Mouse (Mus musculus) testis, adult 2 months (tissue): Measurements from ENCODE around the gene Ttc29. TPM values are rescaled to one million over a fixed set of nuclear protein-coding genes. Genes with fewer than 3 reads are reported as not detected.

Source experiments
- H3K27ac ChIP-seq: fragments of 200-500 bp; 2 replicates; pipeline ENCODE4 v1.5.1; 2012; ENCODE audit warnings: low read depth, low read length; ENCODE audit not compliant: control insufficient read depth, insufficient read depth
- H3K27me3 ChIP-seq: fragments of 200-500 bp; 2 replicates; pipeline ENCODE4 v1.6.1; 2012; ENCODE audit warnings: mild to moderate bottlenecking, low read length, moderate library complexity; ENCODE audit not compliant: control insufficient read depth, insufficient read depth
- H3K36me3 ChIP-seq: fragments of 200-500 bp; 2 replicates; pipeline ENCODE4 v1.6.1; 2012; ENCODE audit warnings: mild to moderate bottlenecking, low read length; ENCODE audit not compliant: control insufficient read depth, insufficient read depth
- H3K4me1 ChIP-seq: fragments of 200-500 bp; 2 replicates; pipeline ENCODE4 v1.6.1; 2012; ENCODE audit warnings: low read length; ENCODE audit not compliant: control insufficient read depth, insufficient read depth
- H3K4me3 ChIP-seq: fragments of 200-500 bp; 2 replicates; pipeline ENCODE4 v1.5.1; 2012; ENCODE audit warnings: low read depth, mild to moderate bottlenecking, low read length, moderate library complexity, mixed read lengths; ENCODE audit not compliant: control insufficient read depth
- CTCF ChIP-seq: fragments of 200-500 bp; IDR thresholded peaks from 2 replicates; pipeline ENCODE4 v1.5.1; 2012; ENCODE audit warnings: low read depth, mild to moderate bottlenecking, inconsistent platforms, low read length, moderate library complexity; ENCODE audit not compliant: control insufficient read depth, insufficient read depth, insufficient replicate concordance
- POLR2A ChIP-seq: fragments of 200-500 bp; IDR thresholded peaks from 2 replicates; pipeline ENCODE4 v1.6.1; 2012; ENCODE audit warnings: low read depth, mild to moderate bottlenecking, inconsistent platforms, low read length, moderate library complexity; ENCODE audit not compliant: control insufficient read depth
- polyA plus RNA-seq: library from polyadenylated mRNA; depleted of rRNA; stranded (reverse); fragments of >200 nt; gene quantifications from 2 replicates; pipeline ENCODE4 v1.2.3, GENCODE M21; 2012

Gene Ttc29
- polyA plus RNA-seq, 1 experiment: 164 TPM

DNA sequence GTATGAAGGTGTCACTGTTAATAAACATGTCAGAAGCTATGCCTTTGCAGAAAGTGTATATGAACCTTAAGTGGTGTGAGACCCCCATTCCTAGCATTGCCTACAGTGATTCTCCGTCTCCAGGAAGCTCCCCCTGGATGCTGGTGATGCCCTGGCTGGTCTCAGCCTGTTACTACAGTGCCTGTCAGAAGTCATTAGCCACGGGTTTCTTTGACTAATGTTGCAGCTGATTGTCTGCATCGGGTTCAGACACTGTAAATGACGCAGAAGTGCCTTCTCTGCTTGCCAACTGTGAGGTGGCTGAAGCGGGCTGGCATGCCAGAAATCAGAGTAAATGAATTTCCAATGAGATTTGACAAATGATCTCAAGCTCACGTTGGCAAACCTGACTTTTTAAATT is 96.4 kb downstream of the Ttc29 start:
- no peak overlapping the region for H3K4me3 ChIP-seq
- no peak overlapping the region for H3K27ac ChIP-seq
- no peaks in the 10 kb centered on the region for H3K27me3 ChIP-seq
- no peaks in the 10 kb centered on the region for H3K36me3 ChIP-seq
- TF ChIP-seq POLR2A (no peak), CTCF (no peak)
- no peaks in the 10 kb centered on the region for H3K4me1 ChIP-seq

DNA sequence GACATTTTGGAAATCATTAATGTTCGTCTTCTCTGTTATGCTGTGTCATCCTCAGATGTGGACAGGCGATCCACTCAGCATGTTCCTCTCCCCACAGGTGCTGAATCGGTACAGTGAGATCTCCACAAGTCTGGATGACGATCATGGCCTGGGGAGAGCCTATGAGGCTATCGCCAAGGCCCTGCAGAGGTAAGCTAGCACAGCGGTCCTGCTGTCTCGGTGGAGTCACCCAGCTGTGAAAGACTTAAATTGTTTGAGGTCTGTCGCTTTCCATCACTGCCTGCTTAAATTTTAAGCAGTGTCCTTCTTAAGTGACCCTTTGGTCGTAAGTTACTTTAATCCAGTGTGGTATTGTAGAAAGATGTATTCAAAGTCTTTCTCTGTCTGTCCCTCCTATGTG is 102.5 kb downstream of the Ttc29 start:
- H3K4me3 ChIP-seq: no peak overlapping the region
- TF ChIP-seq CTCF (no peak), POLR2A (no peak)
- H3K27me3 ChIP-seq: no peaks in the 10 kb centered on the region
- H3K27ac ChIP-seq: no peak overlapping the region
- no peaks in the 10 kb centered on the region for H3K4me1 ChIP-seq
- no peaks in the 10 kb centered on the region for H3K36me3 ChIP-seq

DNA sequence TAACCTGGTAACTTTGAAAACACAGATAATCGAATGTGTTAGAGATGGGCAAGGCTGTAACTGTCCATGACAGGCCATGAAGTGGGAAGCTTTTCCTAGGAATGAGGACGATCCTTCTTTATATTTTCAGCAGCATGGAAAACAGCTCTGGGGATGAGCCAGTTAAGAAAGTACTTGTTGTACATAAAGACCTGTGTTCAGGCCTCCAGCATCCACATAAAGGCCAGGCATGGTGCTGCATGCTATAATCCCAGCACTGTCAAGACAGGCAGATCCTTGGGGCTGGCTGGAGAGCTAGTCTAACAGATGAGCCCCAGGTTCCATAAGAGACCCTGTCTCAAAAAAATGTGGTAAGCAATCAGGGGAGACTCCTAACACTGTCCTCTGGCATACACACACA is 104.6 kb downstream of the Ttc29 start:
- H3K27me3 ChIP-seq: no peaks in the 10 kb centered on the region
- no peak overlapping the region for H3K27ac ChIP-seq
- no peak for TF ChIP-seq CTCF
- no peak for TF ChIP-seq POLR2A

DNA sequence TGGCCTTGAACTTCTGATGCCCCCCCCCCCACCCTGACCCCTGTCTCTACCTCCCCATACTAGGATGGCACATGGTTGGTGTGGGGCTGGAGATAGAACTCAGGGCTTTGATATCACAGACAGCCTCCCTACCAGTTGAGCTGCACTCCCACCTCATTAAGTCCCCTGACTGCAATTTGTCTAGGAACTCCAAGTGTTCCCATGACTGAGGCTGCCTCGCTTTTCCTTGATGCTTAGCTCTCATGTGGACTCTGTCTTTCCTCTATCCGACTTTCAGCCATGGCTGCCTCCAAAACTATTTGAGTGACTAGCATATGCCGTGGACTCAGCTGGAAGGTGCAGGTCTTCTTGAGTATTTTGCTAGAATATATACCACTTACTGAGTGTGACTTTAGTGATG is 110.3 kb downstream of the Ttc29 start:
- TF ChIP-seq CTCF: no peak
- no peak for TF ChIP-seq POLR2A

More for the DNA sequence above, 104.6 kb downstream of the Ttc29 start:
- H3K4me3 ChIP-seq: no peak overlapping the region
- H3K4me1 ChIP-seq: no peaks in the 10 kb centered on the region
- no peaks in the 10 kb centered on the region for H3K36me3 ChIP-seq

GRCm38 (mm10) chr8:78340689-78341529 is 127.8 kb downstream of the Ttc29 start:
- H3K36me3 ChIP-seq: no peaks in the 10 kb centered on the region
- no peaks in the 10 kb centered on the region for H3K4me1 ChIP-seq
- H3K27ac ChIP-seq: no peak overlapping the region
- no peaks in the 10 kb centered on the region for H3K27me3 ChIP-seq
- no peak overlapping the region for H3K4me3 ChIP-seq
- TF ChIP-seq POLR2A: no peak
- no peak for TF ChIP-seq CTCF

More for the DNA sequence above, 110.3 kb downstream of the Ttc29 start:
- Histone ChIP-seq H3K4me1 (no peaks in the 10 kb centered on the region), H3K36me3 (no peaks in the 10 kb centered on the region), H3K27me3 (no peaks in the 10 kb centered on the region), H3K4me3 (no peak overlapping the region), H3K27ac (no peak overlapping the region)

- Histone ChIP-seq H3K36me3 (no peaks in the 10 kb centered on the region), H3K4me1 (no peaks in the 10 kb centered on the region), H3K27ac (no peak overlapping the region), H3K27me3 (no peaks in the 10 kb centered on the region), H3K4me3 (no peak overlapping the region)
- TF ChIP-seq POLR2A (no peak), CTCF (no peak)
Measured at GRCm38 (mm10) chr8:78342151-78342550, 129.1 kb downstream of the Ttc29 start.

DNA sequence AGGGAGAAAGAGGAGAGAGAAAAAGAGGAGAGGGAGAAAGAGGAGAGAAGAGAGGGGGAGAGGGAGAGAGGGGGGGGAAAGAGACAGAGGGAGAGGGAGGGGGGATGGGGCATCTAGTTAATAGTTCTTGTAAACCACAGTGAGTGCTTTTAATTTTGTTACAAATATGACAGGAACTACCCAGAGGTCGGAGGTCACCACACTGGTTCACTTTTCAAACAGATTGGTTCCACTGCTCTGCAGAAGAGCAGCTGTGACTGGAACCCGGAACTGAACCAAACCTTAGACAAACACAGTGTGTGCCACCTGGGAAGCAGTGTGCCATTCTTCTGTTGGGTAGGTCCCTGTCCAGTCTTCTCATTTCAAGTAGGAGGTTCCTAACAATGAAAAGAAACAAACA is 130.9 kb downstream of the Ttc29 start:
- no peaks in the 10 kb centered on the region for H3K4me1 ChIP-seq
- no peak overlapping the region for H3K4me3 ChIP-seq
- TF ChIP-seq POLR2A (no peak), CTCF (no peak)

GRCm38 (mm10) chr8:78345705-78346104 is 132.6 kb downstream of the Ttc29 start:
- H3K4me1 ChIP-seq: no peaks in the 10 kb centered on the region
- H3K27me3 ChIP-seq: no peaks in the 10 kb centered on the region
- no peak overlapping the region for H3K27ac ChIP-seq
- TF ChIP-seq POLR2A: no peak
- TF ChIP-seq CTCF: no peak
- no peaks in the 10 kb centered on the region for H3K36me3 ChIP-seq
- no peak overlapping the region for H3K4me3 ChIP-seq

More for the DNA sequence above, 130.9 kb downstream of the Ttc29 start:
- H3K27ac ChIP-seq: no peak overlapping the region
- H3K36me3 ChIP-seq: no peaks in the 10 kb centered on the region
- H3K27me3 ChIP-seq: no peaks in the 10 kb centered on the region
